Mouse (Mus musculus) adrenal gland, postnatal 36 days (tissue): ENCODE measurements around the gene Sstr5. TPM values are rescaled to one million over a fixed set of nuclear protein-coding genes. Genes with fewer than 3 reads are reported as not detected.

ENCODE experiments used
- DNase-seq, 2 experiments: peaks; one replicate each; pipeline ENCODE4 v3.0.0; 2021; ENCODE audit warnings: mixed read lengths in 1 of 2
- total RNA-seq, 2 experiments: library from RNA; stranded (reverse); gene quantifications; 2 replicates each; pipeline ENCODE4 v1.2.3; 2021

The Sstr5 gene
- total RNA-seq, 2 experiments from 2014 or later: 0.49 to 0.53 TPM

- DNase-seq: peak; percentile 66 to 70
Measured at GRCm38 (mm10) chr17:25474330-25475077, 22.6 kb downstream of the Sstr5 start.

GRCm38 (mm10) chr17:25472044-25472443, 25.0 kb downstream of the Sstr5 start:
- no peak for DNase-seq

- DNase-seq: peak; percentile 34 to 51
Measured at GRCm38 (mm10) chr17:25471418-25471817, 25.7 kb downstream of the Sstr5 start.

DNA sequence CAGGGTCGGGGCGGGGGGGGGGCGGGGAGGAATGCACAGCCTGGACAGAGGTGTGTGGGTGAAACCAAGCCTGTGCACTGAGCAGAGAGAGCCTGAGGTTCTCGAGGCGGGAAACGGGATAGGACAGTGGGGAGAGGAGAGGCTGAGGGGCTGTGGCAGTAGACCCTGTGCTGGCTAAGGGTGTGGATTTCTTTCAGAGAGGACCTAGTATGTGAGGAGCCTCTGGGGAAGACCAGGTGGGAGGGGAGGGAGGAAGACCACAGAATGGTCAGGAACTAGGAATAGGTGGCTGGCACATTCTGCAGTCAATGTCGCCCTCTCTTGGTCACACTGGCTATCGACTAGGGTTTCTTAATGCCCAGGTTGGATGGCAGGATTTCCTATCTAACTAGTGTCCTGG, 27.3 kb downstream of the Sstr5 start:
- DNase-seq: peak; percentile 71 to 78

DNA sequence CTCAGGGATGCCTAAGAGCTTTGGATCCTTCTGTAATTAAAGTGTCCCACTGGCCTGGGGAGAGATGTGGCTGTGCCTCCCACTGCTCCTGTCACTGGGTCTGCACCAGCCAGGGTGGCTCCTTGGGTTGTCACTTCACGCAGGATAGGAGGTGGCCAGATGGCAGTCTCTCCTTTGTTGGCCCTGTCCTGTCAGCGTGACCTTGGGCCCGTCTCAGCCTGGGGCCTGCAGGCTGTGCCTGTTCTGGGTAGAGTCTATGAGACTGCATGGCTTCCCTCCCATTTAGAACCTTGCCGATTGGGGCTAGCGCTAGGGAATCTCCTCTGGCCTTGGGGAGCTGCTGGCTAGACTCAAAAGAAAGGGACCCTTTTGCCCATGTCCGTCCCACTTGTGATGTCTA, 28.8 kb downstream of the Sstr5 start:
- DNase-seq: peak; percentile 66 to 69

DNA sequence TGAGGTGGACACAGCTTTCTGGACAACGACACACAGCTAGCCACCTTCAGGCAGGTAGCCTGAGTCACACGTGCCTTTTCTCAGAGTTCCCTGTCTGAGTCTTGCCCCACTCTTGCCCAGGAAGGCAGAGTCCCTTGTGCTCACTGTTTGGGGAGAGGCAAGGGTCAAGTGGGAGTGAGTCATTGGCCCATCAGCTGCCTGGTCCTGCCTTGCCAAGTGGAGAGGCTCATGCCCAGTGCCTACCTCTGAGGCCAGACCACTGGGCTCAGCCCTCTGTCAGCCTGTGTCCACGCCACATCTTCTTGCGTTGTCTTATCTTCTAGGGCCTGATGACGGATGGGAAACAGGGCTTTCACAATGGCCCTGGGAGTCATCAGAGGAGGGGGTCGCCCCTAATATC, 29.3 kb downstream of the Sstr5 start:
- DNase-seq: peak; percentile 68

DNA sequence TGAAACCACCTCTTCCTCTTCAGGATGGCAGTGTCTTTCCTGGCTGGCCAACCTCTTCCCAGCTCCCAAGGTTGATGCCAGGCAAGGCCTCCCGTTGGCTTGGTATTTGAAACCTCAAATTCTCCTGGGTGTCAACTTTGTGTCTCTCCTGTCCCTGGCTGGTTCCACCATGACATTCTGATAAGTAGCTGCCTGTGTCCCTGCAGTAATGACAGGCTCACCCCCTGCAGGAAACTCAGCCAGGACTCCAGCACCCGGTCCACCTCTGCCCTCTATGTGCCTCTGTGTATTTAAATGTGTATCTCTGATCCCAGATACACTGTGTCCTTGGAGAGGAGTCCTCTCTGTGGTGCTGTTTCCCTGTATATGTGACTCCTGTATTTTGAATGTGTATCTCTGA, 30.8 kb downstream of the Sstr5 start:
- DNase-seq: no peak

DNA sequence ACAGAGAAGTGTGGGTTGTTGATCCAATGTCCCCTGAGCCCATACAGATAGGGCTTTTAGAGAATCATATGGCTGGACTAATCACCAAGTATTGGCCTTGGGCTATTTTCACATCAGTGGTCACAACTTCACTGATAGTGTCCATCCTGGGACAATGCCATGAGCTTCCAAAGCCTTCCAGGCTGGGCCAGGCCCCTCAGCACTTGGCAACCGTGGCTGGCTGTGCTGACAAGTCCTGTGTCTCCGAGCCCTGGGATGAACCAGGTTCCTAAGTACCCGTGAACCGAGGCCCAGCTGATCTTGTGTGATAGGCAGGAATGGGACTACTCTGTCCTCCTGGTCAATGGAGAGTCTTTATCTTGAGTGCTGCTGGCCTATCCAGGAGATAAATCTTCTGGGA, 33.0 kb downstream of the Sstr5 start:
- no peak for DNase-seq

GRCm38 (mm10) chr17:25463326-25463945, 33.7 kb downstream of the Sstr5 start:
- DNase-seq: peak; percentile 45 to 58

GRCm38 (mm10) chr17:25462236-25462875, 34.7 kb downstream of the Sstr5 start:
- DNase-seq: peak in 1 of 2 experiments; percentile 64

DNA sequence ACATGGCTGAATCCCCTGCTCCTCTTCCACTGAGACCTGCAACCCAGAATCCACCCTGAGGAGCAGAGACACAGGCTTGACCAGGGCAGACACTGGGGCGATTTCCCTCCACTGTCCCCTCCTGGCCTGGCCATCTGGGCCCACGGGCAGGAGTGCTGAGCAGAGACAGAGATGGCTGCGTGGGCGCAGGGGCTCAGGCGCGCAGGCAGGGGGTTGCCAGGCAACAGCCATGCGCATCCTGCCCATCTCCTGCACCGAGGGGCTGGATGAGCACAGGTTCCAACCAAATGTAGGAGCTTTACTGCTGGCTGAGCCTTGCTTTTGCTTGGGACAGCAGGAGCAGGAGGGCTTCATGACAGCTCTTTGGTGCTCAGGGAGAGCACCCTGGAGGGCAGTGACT, 40.5 kb downstream of the Sstr5 start:
- no peak for DNase-seq

DNA sequence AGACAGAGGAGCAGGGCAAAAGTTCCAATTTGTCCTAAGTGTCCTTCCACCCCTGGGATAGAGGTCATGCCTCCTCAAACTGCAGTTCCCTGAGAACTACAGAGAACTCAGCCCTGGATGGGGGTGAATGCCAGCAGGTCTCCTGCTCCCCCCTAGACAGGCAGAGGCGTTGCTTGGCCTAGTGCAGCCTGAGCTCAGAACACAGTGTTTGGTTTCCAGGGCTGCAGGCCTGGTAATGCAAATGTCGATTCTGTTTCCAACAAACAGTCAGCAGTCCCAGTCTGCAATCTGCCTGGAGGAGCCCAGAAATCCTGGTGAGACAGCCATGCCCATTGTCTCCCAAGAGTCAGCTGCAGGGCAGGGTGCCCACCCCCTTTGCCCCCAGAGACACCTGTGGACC, 42.8 kb downstream of the Sstr5 start, which contains the start of gene Tekt4:
Gene Tekt4, plus strand, starts transcription at position 344 of the 400 bp plus-strand sequence.
- DNase-seq: no peak

GRCm38 (mm10) chr17:25452246-25452965, 44.7 kb downstream of the Sstr5 start:
- peak in 1 of 2 experiments; percentile 49 for DNase-seq

DNA sequence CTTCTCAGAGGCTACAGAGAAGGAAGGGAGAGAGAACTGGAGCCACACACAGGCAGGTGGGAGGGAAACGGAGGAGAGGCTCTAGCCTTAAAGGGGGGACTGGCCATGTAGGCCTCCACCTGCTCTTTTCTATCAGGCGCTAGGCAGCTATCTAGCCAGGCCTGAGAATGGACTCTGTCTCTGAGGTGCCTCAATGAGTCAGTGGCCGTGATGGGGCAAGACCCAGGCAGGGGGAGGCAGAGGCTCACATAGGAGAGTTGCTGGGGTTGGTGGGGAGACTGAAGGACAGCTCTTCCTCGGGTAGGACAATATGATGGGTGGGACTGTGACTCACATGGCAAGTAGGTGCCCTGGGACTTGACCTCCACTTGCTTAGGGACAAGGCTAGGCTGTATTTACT, 46.8 kb downstream of the Sstr5 start:
- DNase-seq: peak in 1 of 2 experiments; percentile 46

GRCm38 (mm10) chr17:25447865-25448264, 49.2 kb downstream of the Sstr5 start:
- DNase-seq: no peak

DNA sequence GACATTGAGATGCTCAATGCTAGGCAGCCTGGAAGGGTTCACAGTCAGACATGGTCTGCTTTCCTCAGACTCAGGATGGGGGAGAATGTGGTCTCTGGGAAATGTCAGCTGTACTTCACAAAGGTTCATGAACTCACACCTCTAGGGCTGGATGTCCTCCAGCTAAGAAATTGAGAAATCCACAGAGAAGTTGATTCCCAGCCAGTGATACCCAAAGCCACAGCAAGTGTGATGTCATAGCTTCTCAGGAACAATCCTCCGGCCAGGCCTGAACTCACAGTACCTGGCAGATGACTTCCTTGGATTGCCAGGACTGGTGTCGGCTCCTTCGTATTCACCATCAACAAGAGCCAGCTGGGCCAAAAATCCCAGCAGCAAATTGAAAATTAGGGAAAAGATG, 51.2 kb downstream of the Sstr5 start:
- DNase-seq: no peak

- DNase-seq: no peak
Measured at GRCm38 (mm10) chr17:25445074-25445473, 52.0 kb downstream of the Sstr5 start.

DNA sequence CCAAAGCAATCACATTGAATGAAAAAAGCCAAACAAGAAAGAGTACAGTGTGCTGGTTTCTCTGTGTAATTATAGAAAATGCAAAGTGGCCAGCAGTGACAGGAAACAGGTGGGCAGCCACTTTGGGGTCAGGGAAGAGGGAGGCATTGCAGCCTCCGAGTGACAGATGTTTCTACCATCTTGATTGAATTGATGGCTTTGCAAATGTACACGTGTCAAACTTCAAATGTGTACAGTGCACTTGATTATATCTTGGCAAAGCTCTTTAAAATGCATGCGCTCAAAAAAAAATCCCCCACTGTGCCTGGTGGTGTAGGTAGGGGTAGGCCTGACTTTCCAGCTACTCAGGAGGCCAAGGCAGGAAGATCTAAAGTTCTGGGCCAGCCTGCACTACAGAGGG, 54.2 kb downstream of the Sstr5 start:
- DNase-seq: no peak

GRCm38 (mm10) chr17:25441417-25441816, 55.7 kb downstream of the Sstr5 start:
- DNase-seq: no peak
